16 mouse cellular contexts compared by ENCODE assay signal in genomic region chr2:92171046-92171643, GRCm38 (mm10).
"Had no signal": no experiment of that assay in that cellular context is flagged by ENCODE, and none has a peak within 500 bp of the region (broad histone marks: within the 10 kb centered on the region; RNA-seq: fewer than 3 reads in every experiment).

No protein-coding gene starts in this region.

- H3K36me3 ChIP-seq: kidney, embryonic 15.5 days; liver, embryonic 15.5 days; midbrain, embryonic 10.5 days; neural tube, embryonic 15.5 days had no signal

- H3K27me3 ChIP-seq: kidney, embryonic 15.5 days; neural tube, embryonic 15.5 days had no signal

- DNase-seq: kidney, adult 18-20 months; kidney, postnatal 14 days; layer of hippocampus, adult 9-11 months; lung, adult 2 months; lung, postnatal 4 days; midbrain, embryonic 14.5 days; right cerebral cortex, adult 18-20 months; thymus, adult 2 months; thymus, postnatal 25 days had no signal

- H3K27ac ChIP-seq: kidney, embryonic 15.5 days; liver, embryonic 15.5 days; midbrain, embryonic 10.5 days; neural tube, embryonic 15.5 days had no signal

- H3K4me2 ChIP-seq: kidney, embryonic 15.5 days; liver, embryonic 11.5 days; liver, embryonic 15.5 days; neural tube, embryonic 15.5 days had no signal

- H3K4me3 ChIP-seq: kidney, embryonic 15.5 days; liver, embryonic 15.5 days; midbrain, embryonic 10.5 days; myocyte; neural tube, embryonic 15.5 days had no signal

- H3K9me3 ChIP-seq: kidney, embryonic 15.5 days; liver, embryonic 15.5 days; midbrain, embryonic 10.5 days; neural tube, embryonic 15.5 days had no signal

- ATAC-seq: lung, postnatal 0 days had no signal

- H3K4me1 ChIP-seq: kidney, embryonic 15.5 days; midbrain, embryonic 10.5 days; neural tube, embryonic 15.5 days had no signal

- H3K9ac ChIP-seq: kidney, embryonic 15.5 days; liver, embryonic 15.5 days; neural tube, embryonic 15.5 days had no signal
